Mouse (Mus musculus) liver, postnatal 0 days (tissue): ENCODE measurements around the gene Ikzf2. TPM values are rescaled to one million over a fixed set of nuclear protein-coding genes. Genes with fewer than 3 reads are reported as not detected.

Experiments
- ATAC-seq: fragments of 200-750 bp; cut with Nextera tagmentation; 2 replicates; pipeline ENCODE4 v1.8.0; 2017; ENCODE audit warnings: mild to moderate bottlenecking, moderate library complexity
- DNase-seq: peaks from one replicate; pipeline ENCODE4 v3.0.0-alpha.2; 2016
- H3K27ac ChIP-seq: fragments of 300-500 bp; sonication (generic); 2 replicates; pipeline ENCODE4 v1.5.1; 2014; ENCODE audit warnings: antibody characterized with exemption, moderate library complexity, mild to moderate bottlenecking, low read depth
- H3K27me3 ChIP-seq: fragments of 300-500 bp; sonication (generic); 2 replicates; pipeline ENCODE4 v1.6.1; 2014; ENCODE audit warnings: low read length, control low read depth, mixed read lengths; ENCODE audit not compliant: insufficient read depth
- H3K36me3 ChIP-seq: fragments of 300-500 bp; sonication (generic); replicated peaks from 2 replicates; pipeline ENCODE4 v1.6.1; 2014; ENCODE audit warnings: mild to moderate bottlenecking, control low read depth, low read length, moderate library complexity, mixed read lengths; ENCODE audit not compliant: insufficient read depth
- H3K4me1 ChIP-seq: fragments of 300-500 bp; sonication (generic); 2 replicates; pipeline ENCODE4 v1.6.1; 2014; ENCODE audit warnings: antibody characterized with exemption, mild to moderate bottlenecking, control low read depth; ENCODE audit not compliant: insufficient read depth
- H3K4me2 ChIP-seq: fragments of 300-500 bp; sonication (generic); 2 replicates; pipeline ENCODE4 v1.6.1; 2014; ENCODE audit warnings: low read depth, mild to moderate bottlenecking, low read length, moderate library complexity, mixed read lengths
- H3K4me3 ChIP-seq: fragments of 300-500 bp; sonication (generic); 2 replicates; pipeline ENCODE4 v1.5.1; 2014; ENCODE audit warnings: low read depth, low read length
- H3K9ac ChIP-seq: fragments of 300-500 bp; sonication (generic); replicated peaks from 2 replicates; pipeline ENCODE4 v1.6.1; 2014; ENCODE audit warnings: mild to moderate bottlenecking, moderate library complexity
- H3K9me3 ChIP-seq: fragments of 300-500 bp; sonication (generic); 2 replicates; pipeline ENCODE4 v1.6.1; 2016; ENCODE audit warnings: mild to moderate bottlenecking, control low read depth, low read length, mixed read lengths
- CTCF ChIP-seq: sonication (generic); IDR thresholded peaks from 2 replicates; pipeline ENCODE4 v1.5.1; 2016; ENCODE audit warnings: antibody characterized with exemption, low read depth
- EP300 ChIP-seq: IDR thresholded peaks from 2 replicates; pipeline ENCODE4 v1.6.1; 2016; ENCODE audit warnings: antibody characterized with exemption, low read depth, mild to moderate bottlenecking
- WGBS: fragments of 180-500 bp; shearing (Covaris S2); extraction: QIAGEN DNeasy Blood & Tissue Kit; methylation state at CpG from one replicate; pipeline ENCODE4 v1.1.7; 2014; ENCODE audit not compliant: insufficient replicate concordance; 5-methylcytosine and 5-hydroxymethylcytosine counted together
- polyA plus RNA-seq: library from polyadenylated mRNA; unstranded; fragments of >200 nt; fragmentation: Nextera tagmentation; extraction: Ambion mirVana; gene quantifications from 2 replicates; pipeline ENCODE4 v1.2.1, GENCODE M21; 2015

Gene Ikzf2
- polyA plus RNA-seq, 1 experiment from 2014 or later: 0.33 TPM

DNA sequence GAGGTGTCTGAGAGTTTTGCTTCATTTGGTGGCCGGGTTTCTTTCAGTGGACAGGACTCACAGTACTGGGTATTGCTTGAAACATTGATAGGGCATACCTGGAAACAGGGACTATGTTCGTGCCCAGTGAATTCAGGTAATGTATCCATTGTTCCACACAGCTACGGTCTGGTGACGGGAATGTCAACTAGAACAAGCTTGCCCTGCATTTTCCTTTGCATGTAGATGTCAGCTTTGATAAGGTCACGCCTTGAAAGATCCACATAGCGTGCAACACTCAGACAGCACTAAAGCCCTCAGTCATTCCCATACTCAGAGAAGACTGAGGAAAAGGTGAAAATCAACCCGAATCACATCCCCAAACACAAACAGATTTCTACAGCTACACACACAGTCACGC, 48.7 kb downstream of the Ikzf2 start:
- no peaks in the 10 kb centered on the region for H3K27me3 ChIP-seq
- DNase-seq (no peak), ATAC-seq (no peak)
- no peaks in the 10 kb centered on the region for H3K36me3 ChIP-seq
- H3K4me1 ChIP-seq: no peaks in the 10 kb centered on the region
- no peak overlapping the region for H3K4me3 ChIP-seq
- H3K9ac ChIP-seq: no peak overlapping the region
- TF ChIP-seq CTCF (no peak), EP300 (no peak)
- no peaks in the 10 kb centered on the region for H3K9me3 ChIP-seq
- no peak overlapping the region for H3K27ac ChIP-seq
- 53% methylated on average over 8 of the region's 8 CpGs for WGBS
- 0 out of 2 replicates have a peak overlapping the region, but pooled peaks have one; percentile 7 for H3K4me2 ChIP-seq

DNA sequence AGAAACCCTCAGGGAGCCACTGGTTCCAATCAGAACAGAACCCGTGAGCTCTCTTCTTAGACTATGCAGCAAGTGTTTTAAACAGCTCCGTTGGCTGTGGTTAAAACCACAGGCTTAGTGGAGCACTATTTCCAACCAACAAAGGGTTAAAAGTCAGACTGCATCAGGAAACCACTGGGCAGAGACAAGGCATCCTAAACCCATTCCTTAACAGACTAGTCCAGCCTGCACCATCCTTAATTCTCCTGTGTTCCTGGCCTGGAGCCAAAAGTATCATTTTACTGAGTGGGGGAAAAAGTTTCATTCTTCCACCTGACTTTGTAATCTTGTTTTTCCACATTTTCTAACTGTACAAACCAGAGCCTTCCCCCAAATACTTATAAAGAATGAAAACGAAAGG, 49.1 kb downstream of the Ikzf2 start:
- no peaks in the 10 kb centered on the region for H3K36me3 ChIP-seq
- WGBS: 29% methylated on average over 3 of the region's 3 CpGs
- no peak for DNase-seq
- no peak for TF ChIP-seq CTCF
- no peak for TF ChIP-seq EP300
- no peaks in the 10 kb centered on the region for H3K9me3 ChIP-seq
- H3K4me2 ChIP-seq: 0 out of 2 replicates have a peak overlapping the region, but pooled peaks have one; percentile 7
- no peak overlapping the region for H3K9ac ChIP-seq
- H3K27ac ChIP-seq: no peak overlapping the region
- no peak overlapping the region for H3K4me3 ChIP-seq
- no peak for ATAC-seq
- no peaks in the 10 kb centered on the region for H3K4me1 ChIP-seq
- no peaks in the 10 kb centered on the region for H3K27me3 ChIP-seq

DNA sequence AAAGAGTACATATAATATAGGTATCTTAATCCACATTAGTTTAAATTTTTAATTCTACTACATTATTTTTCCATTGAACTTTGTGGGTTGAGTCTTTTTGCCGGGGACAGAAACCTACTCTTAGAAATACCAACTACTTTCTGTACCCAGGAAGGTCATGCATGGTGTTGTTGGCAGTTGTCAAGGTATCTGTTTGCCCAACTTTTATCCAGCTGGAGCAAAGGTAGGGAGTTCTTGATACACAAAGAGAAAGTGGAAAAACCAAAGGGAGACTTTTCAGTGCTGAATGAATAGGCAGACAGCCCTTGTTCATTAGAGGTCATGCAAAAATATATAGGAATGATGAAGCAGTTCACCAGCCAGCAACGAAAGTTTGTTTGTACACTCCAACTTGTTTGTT, 52.8 kb downstream of the Ikzf2 start:
- Histone ChIP-seq H3K27me3 (no peaks in the 10 kb centered on the region), H3K4me1 (no peaks in the 10 kb centered on the region), H3K4me2 (no peak overlapping the region), H3K27ac (no peak overlapping the region), H3K4me3 (no peak overlapping the region), H3K9me3 (no peaks in the 10 kb centered on the region), H3K36me3 (no peaks in the 10 kb centered on the region), H3K9ac (no peak overlapping the region)
- ATAC-seq: no peak
- no peak for DNase-seq
- WGBS: 78% methylated on average over 2 of the region's 2 CpGs
- TF ChIP-seq CTCF (no peak), EP300 (no peak)

DNA sequence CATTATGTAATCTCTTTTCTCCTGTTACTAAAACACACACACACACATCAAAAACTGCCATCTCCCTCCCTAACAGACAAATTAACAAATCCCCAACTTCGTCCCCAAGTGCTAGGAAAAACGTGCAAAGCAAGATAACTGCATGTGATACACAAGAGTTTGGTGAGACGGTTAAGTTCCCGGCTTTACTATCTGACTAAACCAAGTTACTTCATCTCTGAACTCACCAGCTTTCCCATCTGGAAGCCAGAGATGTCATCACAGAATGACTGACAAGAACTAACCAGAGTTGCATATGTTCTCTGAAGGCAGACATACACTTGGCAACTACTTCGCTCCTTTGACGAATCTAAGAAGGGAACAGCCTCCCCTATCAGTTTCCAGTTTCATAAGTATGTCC, 56.5 kb downstream of the Ikzf2 start:
- no peak overlapping the region for H3K4me2 ChIP-seq
- no peak for ATAC-seq

DNA sequence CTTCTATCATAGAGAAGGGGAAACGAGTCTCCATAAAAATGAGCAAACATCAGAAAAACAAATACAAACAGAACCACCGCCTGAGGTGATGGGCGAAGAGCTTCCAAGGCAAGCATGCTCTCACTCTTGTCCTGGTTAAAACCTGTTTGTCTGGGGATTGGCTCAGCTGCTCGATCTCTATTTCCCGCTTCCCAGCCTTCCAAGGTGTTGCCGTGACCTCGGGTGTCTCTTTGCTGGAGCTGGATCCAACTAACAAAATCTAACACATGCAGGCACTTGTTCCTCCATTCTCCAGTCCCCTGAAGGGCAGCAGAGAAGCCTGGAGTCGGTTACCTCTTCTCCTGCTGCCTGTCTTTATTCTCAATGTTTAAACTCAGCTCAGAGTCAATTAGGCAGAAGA, 57.5 kb downstream of the Ikzf2 start:
- TF ChIP-seq CTCF (no peak), EP300 (no peak)
- H3K9me3 ChIP-seq: no peaks in the 10 kb centered on the region
- DNase-seq: no peak

More for the DNA sequence above, 56.5 kb downstream of the Ikzf2 start:
- TF ChIP-seq EP300: peak; percentile 72
- TF ChIP-seq CTCF: no peak
- H3K36me3 ChIP-seq: no peaks in the 10 kb centered on the region
- WGBS: 44% methylated on average over 6 of the region's 6 CpGs
- no peak overlapping the region for H3K27ac ChIP-seq
- H3K9ac ChIP-seq: no peak overlapping the region
- no peaks in the 10 kb centered on the region for H3K4me1 ChIP-seq
- no peaks in the 10 kb centered on the region for H3K27me3 ChIP-seq
- no peak for DNase-seq
- no peaks in the 10 kb centered on the region for H3K9me3 ChIP-seq
- H3K4me3 ChIP-seq: no peak overlapping the region

DNA sequence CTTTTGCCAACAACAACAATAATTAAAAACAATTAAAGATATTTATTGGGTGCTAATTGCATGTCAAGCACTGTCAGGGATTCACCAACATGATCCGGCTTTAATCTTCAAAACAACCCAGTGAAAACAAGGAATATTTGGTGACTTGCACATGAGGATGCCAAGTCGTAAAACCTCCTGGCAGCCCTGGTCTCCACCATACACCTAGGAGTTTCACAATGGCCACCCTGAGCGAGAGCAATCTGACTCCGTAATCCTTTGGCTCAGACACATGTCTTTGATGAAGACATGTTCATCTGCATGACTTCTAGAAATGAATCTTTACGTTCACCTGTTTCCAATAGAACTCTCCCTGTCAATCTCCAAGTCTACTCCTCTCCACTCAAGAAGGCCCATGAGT, 75.0 kb downstream of the Ikzf2 start:
- 90% methylated on average over 5 of the region's 5 CpGs for WGBS
- ATAC-seq (no peak), DNase-seq (no peak)
- Histone ChIP-seq H3K36me3 (no peaks in the 10 kb centered on the region), H3K4me2 (no peak overlapping the region), H3K4me1 (no peaks in the 10 kb centered on the region), H3K27me3 (no peaks in the 10 kb centered on the region), H3K4me3 (no peak overlapping the region), H3K27ac (no peak overlapping the region), H3K9me3 (no peaks in the 10 kb centered on the region), H3K9ac (no peak overlapping the region)
- TF ChIP-seq CTCF: no peak
- no peak for TF ChIP-seq EP300

More for the DNA sequence above, 57.5 kb downstream of the Ikzf2 start:
- no peak overlapping the region for H3K4me2 ChIP-seq
- H3K4me1 ChIP-seq: no peaks in the 10 kb centered on the region
- no peak overlapping the region for H3K4me3 ChIP-seq
- H3K36me3 ChIP-seq: no peaks in the 10 kb centered on the region
- no peak for ATAC-seq
- no peak overlapping the region for H3K9ac ChIP-seq
- no peaks in the 10 kb centered on the region for H3K27me3 ChIP-seq
- no peak overlapping the region for H3K27ac ChIP-seq
- WGBS: 64% methylated on average over 8 of the region's 8 CpGs
